Mouse (Mus musculus) Muller cell, postnatal 12 days (primary cell): ENCODE measurements around the gene Fosl2.
A peak's percentile ranks its signal among the peaks of the same experiment; 100 is the strongest.

ENCODE experiments used
- DNase-seq: peaks from one replicate; pipeline ENCODE4 v3.0.0-alpha.2; 2015; ENCODE audit errors: inconsistent ontology term

The Fosl2 gene

GRCm38 (mm10) chr5:32135336-32136206 lies at the start of gene Fosl2:
Gene Fosl2 (plus strand): TSS chr5:32135801.
- peak; percentile 100 for DNase-seq

DNA sequence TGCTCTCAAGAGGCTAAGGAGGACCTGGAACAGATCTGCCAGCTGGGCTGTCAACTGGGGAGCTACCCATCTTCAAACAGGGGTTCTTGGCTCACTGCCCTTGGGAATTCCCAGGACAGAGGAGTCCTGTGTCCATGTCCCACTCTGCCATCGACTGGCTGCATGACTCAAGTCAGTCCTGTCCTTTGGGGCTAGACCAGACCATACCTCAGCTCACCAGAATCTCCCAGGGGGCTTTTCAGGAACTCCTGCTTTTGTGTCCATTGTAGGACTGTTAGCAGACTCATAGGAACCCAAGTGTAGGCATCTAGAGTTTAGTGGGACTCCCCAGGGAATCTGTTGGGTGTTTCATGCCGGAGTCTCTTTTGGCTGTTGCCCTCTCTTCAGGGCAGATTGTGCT lies 49.6 kb upstream of the Fosl2 start:
- DNase-seq = no peak

DNA sequence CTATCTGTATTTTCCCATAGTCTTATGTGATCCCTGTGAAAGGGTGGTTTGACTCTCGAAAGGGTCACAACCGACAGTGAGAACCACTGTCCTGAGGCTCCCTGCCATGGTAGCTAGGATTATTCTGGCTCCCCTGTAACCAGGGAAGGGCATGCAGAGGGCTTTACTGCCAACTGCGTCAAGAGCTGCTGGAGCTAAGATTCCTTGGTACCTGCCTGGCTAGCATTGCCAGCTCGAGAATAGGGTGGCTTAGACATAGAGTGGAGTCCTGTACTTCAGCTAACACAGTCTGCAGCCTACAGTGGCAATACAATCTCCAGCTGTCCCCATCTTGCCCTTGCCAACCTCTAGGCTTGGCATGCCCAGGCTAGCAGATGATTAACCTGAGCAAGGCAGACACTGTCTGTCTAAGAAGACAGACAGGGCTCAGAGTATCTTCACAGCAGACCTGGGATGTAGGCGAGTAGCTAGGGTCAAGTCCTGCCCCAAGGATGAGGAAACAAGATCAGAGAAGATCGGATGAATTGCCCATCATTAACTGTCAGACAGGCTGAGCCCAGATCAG lies 49.0 kb upstream of the Fosl2 start:
- DNase-seq = no peak

- peak; percentile 84 for DNase-seq
These were observed 46.1 kb upstream of the Fosl2 start for GRCm38 (mm10) chr5:32089481-32089880.

GRCm38 (mm10) chr5:32092281-32092680 lies 43.3 kb upstream of the Fosl2 start:
- DNase-seq = no peak

GRCm38 (mm10) chr5:32098691-32099090 lies 36.9 kb upstream of the Fosl2 start:
- DNase-seq = no peak

DNA sequence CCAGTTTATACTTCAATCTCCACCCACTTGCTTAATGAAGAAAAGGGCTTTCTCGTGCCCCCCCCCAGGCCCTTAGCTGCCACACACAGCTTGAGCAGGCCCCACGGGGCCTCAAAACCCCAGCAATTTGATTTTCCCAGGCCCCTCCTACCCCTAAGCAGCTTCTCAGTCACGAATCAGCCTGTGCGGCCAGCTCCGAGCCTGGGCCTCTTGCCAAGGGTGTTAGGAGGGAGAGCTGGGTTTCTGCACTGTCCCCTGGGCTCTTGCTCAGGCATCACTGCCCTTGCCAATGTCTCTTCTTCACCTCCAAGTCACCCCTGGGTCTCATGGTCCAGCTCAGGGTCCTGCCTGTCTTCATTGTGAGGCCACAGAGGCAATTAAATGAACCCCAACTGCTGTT lies 33.1 kb upstream of the Fosl2 start:
- DNase-seq = peak; percentile 78

- DNase-seq = peak; percentile 42
These were observed 32.6 kb upstream of the Fosl2 start for GRCm38 (mm10) chr5:32102971-32103431.

GRCm38 (mm10) chr5:32103545-32103944 lies 32.1 kb upstream of the Fosl2 start:
- DNase-seq = peak; percentile 7

GRCm38 (mm10) chr5:32104119-32104990 lies 31.2 kb upstream of the Fosl2 start:
- no peak for DNase-seq

DNA sequence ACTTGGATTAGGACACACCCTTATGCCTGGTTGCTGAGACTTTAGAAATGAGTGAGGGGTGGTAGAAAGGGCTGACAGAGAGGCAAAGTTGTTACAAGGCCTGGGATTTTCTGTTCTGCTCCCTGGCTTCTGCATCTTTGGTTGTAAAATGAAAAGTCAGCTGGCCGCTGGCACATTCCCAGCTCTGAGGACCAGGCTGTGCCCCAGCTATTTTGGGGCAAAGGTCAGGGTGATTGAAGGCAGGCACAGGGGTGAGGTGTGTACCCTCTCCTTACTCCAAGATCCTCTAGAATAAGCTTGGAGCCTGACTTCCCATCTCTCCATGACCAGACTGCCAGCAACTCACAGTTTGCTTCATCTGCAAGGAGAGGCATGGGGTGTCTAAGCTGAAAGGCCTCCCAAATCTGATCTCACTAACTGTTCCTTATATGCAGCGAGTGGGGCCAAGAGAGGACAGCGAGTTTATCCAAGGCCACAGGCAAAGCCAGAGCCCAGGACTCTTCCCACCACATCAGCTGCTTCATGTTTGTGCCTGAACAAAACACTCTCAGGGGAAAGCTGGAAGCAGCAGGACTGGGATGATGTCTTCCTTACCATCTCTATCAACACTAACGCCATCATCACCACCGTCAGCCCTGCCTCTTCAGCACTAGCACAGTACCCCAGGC lies 29.0 kb upstream of the Fosl2 start:
- no peak for DNase-seq

DNA sequence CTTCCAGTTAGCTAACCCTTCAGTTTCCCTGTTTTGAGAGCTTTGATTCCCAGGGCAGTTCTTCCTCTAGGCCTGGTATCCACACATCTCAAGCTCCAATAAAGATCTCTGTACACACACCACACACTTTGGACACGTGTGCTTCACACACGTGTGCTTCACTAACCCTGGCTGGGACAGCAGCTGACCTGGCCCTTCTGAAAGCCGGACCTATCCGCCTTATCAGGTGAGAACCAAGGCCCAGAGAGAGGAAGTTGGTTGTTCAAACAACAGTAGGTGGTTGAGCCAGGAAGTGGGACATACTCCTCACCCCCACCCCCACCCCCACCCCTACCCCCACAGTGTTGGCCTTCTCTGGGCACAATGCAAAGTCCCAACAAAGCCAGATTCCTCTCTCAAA lies 24.9 kb upstream of the Fosl2 start:
- no peak for DNase-seq

DNA sequence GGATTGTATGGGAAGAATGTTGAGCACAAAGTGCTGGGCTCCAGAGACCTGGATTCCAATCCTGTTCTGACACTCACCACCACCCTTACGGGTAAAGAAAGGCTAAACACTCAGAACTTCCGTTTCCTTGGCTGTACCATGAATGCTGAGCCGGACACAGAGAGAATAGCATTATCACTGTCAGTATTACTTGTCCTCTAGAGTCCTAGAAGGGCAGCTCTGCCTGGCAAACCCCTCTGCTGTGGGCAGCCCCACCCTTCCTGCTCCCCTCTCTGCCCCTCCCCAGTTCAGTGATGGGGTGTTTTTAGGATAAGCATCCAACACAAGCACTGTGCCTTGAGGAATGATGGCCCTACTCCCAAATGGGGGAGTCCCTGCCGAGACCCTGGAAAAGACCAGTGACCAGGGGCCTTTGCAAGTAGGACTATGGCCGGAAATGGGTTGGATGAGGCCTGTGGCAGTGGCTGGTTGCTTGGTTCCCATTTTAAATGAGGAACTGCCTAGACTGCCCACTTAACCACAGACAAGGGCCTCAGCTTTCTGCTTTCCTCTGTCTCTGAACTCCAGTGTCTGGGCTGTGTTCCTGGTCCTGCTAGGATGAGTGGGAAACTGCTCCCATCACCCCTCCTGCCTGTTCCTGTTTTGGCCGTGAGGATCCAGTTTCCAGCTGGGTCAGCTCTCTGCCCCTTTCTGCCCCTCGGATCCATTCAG lies 23.2 kb upstream of the Fosl2 start:
- no peak for DNase-seq

DNA sequence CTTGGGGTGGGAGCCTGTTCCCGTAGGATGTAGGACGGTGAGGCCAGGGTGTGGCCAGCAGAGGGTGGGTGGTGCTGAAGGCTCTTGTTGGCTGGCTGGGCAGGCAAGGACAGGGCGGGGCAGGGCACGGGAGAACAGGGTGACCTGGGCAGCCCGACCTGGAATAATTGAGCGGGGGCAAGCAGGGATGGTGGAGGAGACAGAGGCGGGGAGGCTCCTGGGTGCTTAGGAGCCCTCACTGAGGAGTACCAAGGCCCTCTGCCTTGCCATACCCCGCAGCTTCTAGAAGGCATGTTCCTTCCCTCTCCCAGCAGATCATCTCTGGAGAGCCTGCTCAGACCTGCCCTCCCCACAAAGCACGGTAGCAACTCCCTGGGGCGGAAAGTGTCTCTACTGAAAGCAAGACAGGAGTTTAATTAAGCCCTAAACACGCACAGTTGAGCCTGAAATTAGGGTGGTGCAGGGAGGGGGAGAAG lies 14.7 kb upstream of the Fosl2 start:
- DNase-seq = no peak

DNA sequence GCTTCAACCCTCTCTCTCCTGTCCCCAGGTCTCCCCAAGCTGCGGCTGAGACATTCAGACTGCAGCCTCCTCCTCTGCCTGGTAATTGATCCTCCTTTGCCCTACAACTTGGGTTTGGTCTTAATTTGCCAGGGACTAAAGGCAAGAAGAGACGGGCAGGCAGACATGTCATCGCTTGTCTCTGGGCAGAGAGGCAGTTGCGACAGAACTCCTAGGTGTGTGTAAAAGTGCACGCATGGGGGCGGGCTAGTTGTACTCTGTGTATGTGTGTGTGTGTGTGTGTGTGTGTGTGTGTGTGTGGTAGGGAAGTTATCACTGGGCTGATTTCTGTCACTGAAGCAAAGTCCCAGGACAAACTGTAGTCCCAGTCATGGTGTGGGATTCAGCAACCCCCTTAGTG lies 13.7 kb upstream of the Fosl2 start:
- DNase-seq = no peak

GRCm38 (mm10) chr5:32122363-32122762 lies 13.2 kb upstream of the Fosl2 start:
- DNase-seq = no peak

DNA sequence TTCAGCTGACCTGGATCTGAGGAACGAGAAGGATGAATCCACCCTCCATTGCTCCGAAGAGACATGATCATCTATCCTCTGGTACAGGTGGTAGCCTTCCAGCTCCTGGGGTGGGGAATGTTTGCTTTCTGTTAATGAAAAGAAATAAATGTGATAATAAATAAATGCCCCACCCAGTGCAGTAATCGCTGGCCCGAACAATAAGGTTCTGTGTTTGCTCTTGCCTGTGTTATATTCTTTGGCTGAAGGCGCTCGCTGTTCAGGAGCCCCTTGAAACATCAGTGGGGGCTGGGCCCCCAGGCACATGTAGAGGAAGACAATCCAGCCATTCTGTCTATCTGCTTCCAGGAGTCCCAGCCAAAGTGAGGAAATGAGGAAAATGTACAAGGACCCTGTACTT lies 10.6 kb upstream of the Fosl2 start:
- DNase-seq = no peak

GRCm38 (mm10) chr5:32127226-32127625 lies 8.4 kb upstream of the Fosl2 start:
- DNase-seq = no peak

GRCm38 (mm10) chr5:32127927-32128326 lies 7.7 kb upstream of the Fosl2 start:
- no peak for DNase-seq

- peak; percentile 92 for DNase-seq
These were observed 2.6 kb upstream of the Fosl2 start for GRCm38 (mm10) chr5:32132971-32133501.

DNA sequence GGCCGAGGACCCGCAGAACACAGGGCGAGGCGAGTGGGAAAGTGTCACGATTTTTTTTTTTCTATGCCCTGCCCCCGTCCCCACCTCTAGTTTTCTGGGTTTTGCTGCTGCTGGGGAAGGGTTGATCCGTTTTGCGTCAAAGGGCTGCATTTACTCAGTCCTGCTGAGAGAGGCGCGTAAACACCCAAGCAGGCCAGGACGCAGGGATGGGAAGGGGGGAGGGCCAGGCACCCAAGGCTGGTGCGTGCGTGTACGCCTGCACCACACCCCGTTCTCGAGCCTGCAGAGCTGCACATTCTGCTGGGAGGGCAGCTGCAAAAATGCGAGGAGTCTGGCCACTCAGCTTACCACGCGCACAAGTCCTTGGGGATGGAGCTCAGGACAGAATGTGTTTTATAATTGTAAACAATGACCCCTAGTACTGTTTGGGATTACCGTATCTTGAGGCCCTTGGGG lies 2.0 kb upstream of the Fosl2 start:
- DNase-seq = peak; percentile 80
